ENCODE assay signal across 11 mouse cellular contexts in genomic region chr13:97668910-97669309, GRCm38 (mm10).
A peak's percentile ranks its signal among the peaks of the same experiment; 100 is the strongest.
DNase-seq lines count a peak whose midpoint lies in the region; ATAC-seq and TF ChIP-seq lines count a peak whose summit lies in the region.
"Had no signal": no experiment of that assay in that cellular context is flagged by ENCODE, and none has a peak within 500 bp of the region (broad histone marks: within the 10 kb centered on the region; RNA-seq: fewer than 3 reads in every experiment).

No protein-coding gene starts in this region.

- no peaks in the 10 kb centered on the region for H3K4me1 ChIP-seq in kidney, adult 2 months (ENCODE audit: control insufficient read depth, insufficient read depth, low read length)
- H3K4me1 ChIP-seq in neural tube, embryonic 13.5 days (replicated peaks) = peaks cover 23% of the 10 kb centered on the region
- 0 out of 2 replicates have a peak, but pooled peaks cover 13% of the 10 kb centered on the region for H3K4me1 ChIP-seq in neural tube, embryonic 15.5 days
- H3K4me1 ChIP-seq in forebrain, embryonic 12.5 days = peaks cover 27% of the 10 kb centered on the region
- H3K4me1 ChIP-seq in liver, postnatal 0 days (ENCODE audit: insufficient read depth) = no peaks in the 10 kb centered on the region

- no peak for ATAC-seq in neural tube, embryonic 13.5 days (ENCODE audit: low read depth)
- no peak for ATAC-seq in neural tube, embryonic 15.5 days (ENCODE audit: low FRiP score)
- ATAC-seq in forebrain, embryonic 12.5 days (ENCODE audit: low FRiP score) = no peak
- no peak for ATAC-seq in liver, postnatal 0 days
- ATAC-seq: activated CD4-positive, CD25-positive, alpha-beta regulatory T cell, adult 4 months; inflammation-experienced regulatory T-cells, adult 6 months had no signal

- H3K9ac ChIP-seq in neural tube, embryonic 13.5 days = no peak overlapping the region
- H3K9ac ChIP-seq in neural tube, embryonic 15.5 days (replicated peaks) = no peak overlapping the region
- H3K9ac ChIP-seq in forebrain, embryonic 12.5 days = no peak overlapping the region
- no peak overlapping the region for H3K9ac ChIP-seq in liver, postnatal 0 days (replicated peaks)
- H3K9ac ChIP-seq: heart, embryonic 13.5 days had no signal

- no peak overlapping the region for H3K4me3 ChIP-seq in kidney, adult 2 months (ENCODE audit: insufficient read depth, low read depth, low read length)
- no peak overlapping the region for H3K4me3 ChIP-seq in neural tube, embryonic 13.5 days
- H3K4me3 ChIP-seq in neural tube, embryonic 15.5 days (replicated peaks) = no peak overlapping the region
- H3K4me3 ChIP-seq in forebrain, embryonic 12.5 days (replicated peaks) = no peak overlapping the region
- H3K4me3 ChIP-seq in liver, postnatal 0 days (ENCODE audit: low read depth, low read length) = no peak overlapping the region
- H3K4me3 ChIP-seq: gastrocnemius, adult 2 months; heart, embryonic 13.5 days had no signal

- no peak for TF ChIP-seq CTCF in kidney, adult 2 months (conservative IDR thresholded peaks at IDR 0.05; ENCODE audit: insufficient read depth, insufficient read length, low read depth, low read length)
- TF ChIP-seq CTCF in liver, postnatal 0 days (IDR thresholded peaks at IDR 0.05; ENCODE audit: low read depth) = no peak

- no peaks in the 10 kb centered on the region for H3K36me3 ChIP-seq in kidney, adult 2 months (ENCODE audit: control insufficient read depth, insufficient read depth, low read length)
- no peaks in the 10 kb centered on the region for H3K36me3 ChIP-seq in neural tube, embryonic 13.5 days
- no peaks in the 10 kb centered on the region for H3K36me3 ChIP-seq in neural tube, embryonic 15.5 days
- no peaks in the 10 kb centered on the region for H3K36me3 ChIP-seq in forebrain, embryonic 12.5 days (replicated peaks)
- no peaks in the 10 kb centered on the region for H3K36me3 ChIP-seq in liver, postnatal 0 days (replicated peaks; ENCODE audit: insufficient read depth, low read length)
- H3K36me3 ChIP-seq: heart, embryonic 13.5 days had no signal

- H3K9me3 ChIP-seq in neural tube, embryonic 13.5 days = no peaks in the 10 kb centered on the region
- no peaks in the 10 kb centered on the region for H3K9me3 ChIP-seq in neural tube, embryonic 15.5 days (replicated peaks)
- H3K9me3 ChIP-seq in forebrain, embryonic 12.5 days = no peaks in the 10 kb centered on the region
- H3K9me3 ChIP-seq in liver, postnatal 0 days (ENCODE audit: low read length) = no peaks in the 10 kb centered on the region
- H3K9me3 ChIP-seq: heart, embryonic 13.5 days had no signal

- TF ChIP-seq POLR2A in kidney, adult 2 months (IDR thresholded peaks at IDR 0.05; ENCODE audit: low read depth, low read length) = no peak

- H3K27ac ChIP-seq in kidney, adult 2 months (ENCODE audit: insufficient read depth, low read depth, low read length) = no peak overlapping the region
- H3K27ac ChIP-seq in neural tube, embryonic 13.5 days (replicated peaks) = 0 out of 2 replicates have a peak overlapping the region, but pooled peaks have one; percentile 19
- H3K27ac ChIP-seq in neural tube, embryonic 15.5 days (replicated peaks) = no peak overlapping the region
- H3K27ac ChIP-seq in forebrain, embryonic 12.5 days = peak overlapping the region; percentile 53
- no peak overlapping the region for H3K27ac ChIP-seq in liver, postnatal 0 days (ENCODE audit: low read depth)
- H3K27ac ChIP-seq: gastrocnemius, adult 2 months; heart, embryonic 13.5 days had no signal

- DNase-seq in kidney, adult 2 months = peak; percentile 44
- DNase-seq in kidney, postnatal 25 days = no peak
- DNase-seq in B cell, adult 2 months = no peak
- DNase-seq in liver, postnatal 0 days = no peak
- DNase-seq: gastrocnemius, adult 2 months had no signal

- TF ChIP-seq EP300 in liver, postnatal 0 days (IDR thresholded peaks at IDR 0.05; ENCODE audit: low read depth) = no peak

- 41% methylated on average over 5 of the region's 5 CpGs for WGBS in kidney, adult 2 months
- WGBS in neural tube, embryonic 13.5 days = 65% methylated on average over 5 of the region's 5 CpGs
- 69% methylated on average over 5 of the region's 5 CpGs for WGBS in neural tube, embryonic 15.5 days
- 30% methylated on average over 5 of the region's 5 CpGs for WGBS in forebrain, embryonic 12.5 days
- 73% methylated on average over 5 of the region's 5 CpGs for WGBS in liver, postnatal 0 days (ENCODE audit: insufficient replicate concordance)

- H3K4me2 ChIP-seq in neural tube, embryonic 13.5 days = no peak overlapping the region
- no peak overlapping the region for H3K4me2 ChIP-seq in neural tube, embryonic 15.5 days
- H3K4me2 ChIP-seq in forebrain, embryonic 12.5 days = no peak overlapping the region
- H3K4me2 ChIP-seq in liver, postnatal 0 days (ENCODE audit: low read depth, low read length) = no peak overlapping the region
- H3K4me2 ChIP-seq: heart, embryonic 13.5 days had no signal

- H3K27me3 ChIP-seq in kidney, adult 2 months (replicated peaks; ENCODE audit: control insufficient read depth, insufficient read depth, low read length) = no peaks in the 10 kb centered on the region
- no peaks in the 10 kb centered on the region for H3K27me3 ChIP-seq in neural tube, embryonic 13.5 days
- no peaks in the 10 kb centered on the region for H3K27me3 ChIP-seq in neural tube, embryonic 15.5 days (replicated peaks)
- 0 out of 2 replicates have a peak, but pooled peaks cover 2% of the 10 kb centered on the region for H3K27me3 ChIP-seq in forebrain, embryonic 12.5 days
- 0 out of 2 replicates have a peak, but pooled peaks cover 6% of the 10 kb centered on the region for H3K27me3 ChIP-seq in liver, postnatal 0 days (ENCODE audit: insufficient read depth, low read length)

Comparison
In these comparisons a context has a peak if more than half of its experiments do, and no peak if none do; other contexts are left out.
1. H3K27ac ChIP-seq: peak in neural tube, embryonic 13.5 days (single experiment) and forebrain, embryonic 12.5 days (single experiment); none in kidney, adult 2 months (single experiment), neural tube, embryonic 15.5 days (single experiment) and liver, postnatal 0 days (single experiment).